Comparison of ENCODE assay signal across 12 mouse cellular contexts in the genomic region with DNA sequence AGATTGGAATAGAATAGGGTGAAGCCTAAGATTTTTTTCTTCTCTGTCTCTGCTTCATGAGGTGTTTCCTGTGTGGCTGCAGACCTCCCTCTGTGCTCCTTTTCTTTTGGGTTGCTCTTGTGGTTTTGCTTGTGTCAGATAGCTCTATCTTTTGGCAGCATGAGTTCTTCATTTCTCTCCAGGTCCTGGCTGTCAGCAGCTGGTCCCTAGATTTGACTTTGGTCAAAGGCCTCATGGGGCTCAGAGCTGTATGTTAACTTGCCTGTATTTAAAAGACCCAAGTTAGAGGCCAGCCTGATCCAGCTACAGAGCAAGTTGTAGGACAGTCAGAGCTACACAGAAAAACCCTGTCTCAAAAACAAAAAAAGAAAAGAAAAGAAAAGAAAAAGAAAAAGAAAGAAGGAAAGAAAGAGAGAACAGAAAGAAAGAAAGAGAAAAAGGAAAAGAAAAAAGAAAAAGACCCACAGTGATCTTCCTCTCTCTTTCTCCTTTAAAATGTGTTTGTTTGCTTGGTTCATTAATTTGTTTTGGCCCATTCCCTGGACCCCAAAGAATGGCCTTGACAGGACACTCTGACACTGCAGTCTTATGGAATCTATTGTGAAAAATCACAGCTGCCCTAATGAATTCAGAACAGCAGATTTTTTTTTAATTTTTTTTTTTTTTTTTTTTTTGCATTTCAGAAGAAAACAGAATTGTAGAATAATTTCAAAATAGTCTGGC.
A peak's percentile ranks its signal among the peaks of the same experiment; 100 is the strongest.
DNase-seq lines count a peak whose midpoint lies in the region; ATAC-seq and TF ChIP-seq lines count a peak whose summit lies in the region.
"Had no signal": no experiment of that assay in that cellular context is flagged by ENCODE, and none has a peak within 500 bp of the region (broad histone marks: within the 10 kb centered on the region; RNA-seq: fewer than 3 reads in every experiment).

No protein-coding gene starts in this region.

- peak overlapping the region; percentile 50 for H3K27ac ChIP-seq in lung, embryonic 15.5 days
- H3K27ac ChIP-seq in embryonic fibroblast, embryonic 13.5 days (ENCODE audit: insufficient read depth, low read length): peak overlapping the region; percentile 88
- peak overlapping the region; percentile 69 for H3K27ac ChIP-seq in limb, embryonic 13.5 days
- H3K27ac ChIP-seq: embryonic facial prominence, embryonic 15.5 days had no signal

- no peaks in the 10 kb centered on the region for H3K36me3 ChIP-seq in lung, embryonic 15.5 days
- H3K36me3 ChIP-seq in limb, embryonic 13.5 days: peaks cover 9% of the 10 kb centered on the region; the same call in 1 of the 2 replicates
- H3K36me3 ChIP-seq: embryonic facial prominence, embryonic 15.5 days had no signal

- no peak overlapping the region for H3K4me2 ChIP-seq in lung, embryonic 15.5 days
- no peak overlapping the region for H3K4me2 ChIP-seq in limb, embryonic 13.5 days (replicated peaks)
- H3K4me2 ChIP-seq: embryonic facial prominence, embryonic 15.5 days had no signal

- no peak for TF ChIP-seq POLR2A in embryonic fibroblast, embryonic 13.5 days (IDR thresholded peaks at IDR 0.05; ENCODE audit: low read depth, low read length)

- intact Hi-C loops in heart, postnatal 14 days (cut with DNase I): no loop called here

- no peak overlapping the region for H3K4me3 ChIP-seq in lung, embryonic 15.5 days
- H3K4me3 ChIP-seq in embryonic fibroblast, embryonic 13.5 days (ENCODE audit: insufficient read depth, low read length): no peak overlapping the region
- H3K4me3 ChIP-seq in limb, embryonic 13.5 days: no peak overlapping the region
- H3K4me3 ChIP-seq: embryonic facial prominence, embryonic 15.5 days had no signal

- H3K9me3 ChIP-seq in lung, embryonic 15.5 days: no peaks in the 10 kb centered on the region
- no peaks in the 10 kb centered on the region for H3K9me3 ChIP-seq in limb, embryonic 13.5 days
- H3K9me3 ChIP-seq: embryonic facial prominence, embryonic 15.5 days had no signal

- H3K4me1 ChIP-seq in lung, embryonic 15.5 days: peaks cover 39% of the 10 kb centered on the region
- H3K4me1 ChIP-seq in embryonic fibroblast, embryonic 13.5 days (ENCODE audit: control insufficient read depth, insufficient read depth, low read length): peaks cover 9% of the 10 kb centered on the region; the same call in 1 of the 2 replicates
- peaks cover 59% of the 10 kb centered on the region for H3K4me1 ChIP-seq in limb, embryonic 13.5 days

- no peak overlapping the region for H3K9ac ChIP-seq in lung, embryonic 15.5 days
- H3K9ac ChIP-seq in limb, embryonic 13.5 days: no peak overlapping the region
- H3K9ac ChIP-seq: embryonic facial prominence, embryonic 15.5 days had no signal

- no peak for ATAC-seq in lung, embryonic 15.5 days (ENCODE audit: borderline replicate concordance, extremely low read depth, low FRiP score, low TSS enrichment)
- ATAC-seq in limb, embryonic 13.5 days (ENCODE audit: low FRiP score, low read depth): no peak

- DNase-seq in heart, adult 8-10 months (ENCODE audit: low spot score): peak; percentile 3
- no peak for DNase-seq in heart, postnatal 14 days
- no peak for DNase-seq in lung, postnatal 4 days
- no peak for DNase-seq in T-cell, adult 2 months (ENCODE audit: low spot score)
- no peak for DNase-seq in adrenal gland, postnatal 10 days
- DNase-seq: gastrocnemius, postnatal 10 days; midbrain, embryonic 14.5 days; right cerebral cortex, postnatal 25 days had no signal

- no peak for TF ChIP-seq CTCF in embryonic fibroblast, embryonic 13.5 days (IDR thresholded peaks at IDR 0.05; ENCODE audit: borderline replicate concordance, insufficient read depth, low read length)

- H3K27me3 ChIP-seq in lung, embryonic 15.5 days: no peaks in the 10 kb centered on the region
- no peaks in the 10 kb centered on the region for H3K27me3 ChIP-seq in limb, embryonic 13.5 days
- H3K27me3 ChIP-seq: embryonic facial prominence, embryonic 15.5 days had no signal
